Mouse (Mus musculus) kidney, embryonic 16.5 days (tissue): ENCODE results near the gene Cpne9. TPM values are rescaled to one million over a fixed set of nuclear protein-coding genes. Genes with fewer than 3 reads are reported as not detected.

Source experiments
- ATAC-seq: fragments of 200-750 bp; cut with Nextera tagmentation; 2 replicates; pipeline ENCODE4 v1.8.0; 2017; ENCODE audit warnings: moderate TSS enrichment; ENCODE audit not compliant: low FRiP score, low TSS enrichment
- H3K27ac ChIP-seq: fragments of 300-500 bp; sonication (generic); 2 replicates; pipeline ENCODE4 v1.5.1; 2014; ENCODE audit warnings: low read length
- H3K27me3 ChIP-seq: fragments of 300-500 bp; sonication (generic); 2 replicates; pipeline ENCODE4 v1.6.1; 2014; ENCODE audit warnings: low read length, control low read depth, mixed read lengths; ENCODE audit not compliant: insufficient read depth
- H3K36me3 ChIP-seq: fragments of 300-500 bp; sonication (generic); 2 replicates; pipeline ENCODE4 v1.6.1; 2014; ENCODE audit warnings: low read length, control low read depth, mixed read lengths; ENCODE audit not compliant: insufficient read depth
- H3K4me1 ChIP-seq: fragments of 300-500 bp; sonication (generic); 2 replicates; pipeline ENCODE4 v1.6.1; 2014; ENCODE audit warnings: low read length, control low read depth, mixed read lengths; ENCODE audit not compliant: insufficient read depth
- H3K4me2 ChIP-seq: fragments of 300-500 bp; sonication (generic); replicated peaks from 2 replicates; pipeline ENCODE4 v1.6.1; 2014; ENCODE audit warnings: low read depth, low read length
- H3K4me3 ChIP-seq: fragments of 300-500 bp; sonication (generic); 2 replicates; pipeline ENCODE4 v1.5.1; 2014; ENCODE audit warnings: mild to moderate bottlenecking, low read length
- H3K9ac ChIP-seq: fragments of 300-500 bp; sonication (generic); replicated peaks from 2 replicates; pipeline ENCODE4 v1.6.1; 2014; ENCODE audit warnings: low read length
- H3K9me3 ChIP-seq: fragments of 300-500 bp; sonication (generic); 2 replicates; pipeline ENCODE4 v1.6.1; 2016; ENCODE audit warnings: low read length, control low read depth
- WGBS: fragments of 180-500 bp; shearing (Covaris S2); extraction: QIAGEN DNeasy Blood & Tissue Kit; methylation state at CpG from one replicate; pipeline ENCODE4 v1.1.7; 2014; 5-methylcytosine and 5-hydroxymethylcytosine counted together
- polyA plus RNA-seq: library from polyadenylated mRNA; unstranded; fragments of >200 nt; fragmentation: Nextera tagmentation; extraction: Ambion mirVana; gene quantifications from 2 replicates; pipeline ENCODE4 v1.2.1, GENCODE M21; 2015

Cpne9 gene
- polyA plus RNA-seq, 1 experiment from 2014 or later, result not detected

DNA sequence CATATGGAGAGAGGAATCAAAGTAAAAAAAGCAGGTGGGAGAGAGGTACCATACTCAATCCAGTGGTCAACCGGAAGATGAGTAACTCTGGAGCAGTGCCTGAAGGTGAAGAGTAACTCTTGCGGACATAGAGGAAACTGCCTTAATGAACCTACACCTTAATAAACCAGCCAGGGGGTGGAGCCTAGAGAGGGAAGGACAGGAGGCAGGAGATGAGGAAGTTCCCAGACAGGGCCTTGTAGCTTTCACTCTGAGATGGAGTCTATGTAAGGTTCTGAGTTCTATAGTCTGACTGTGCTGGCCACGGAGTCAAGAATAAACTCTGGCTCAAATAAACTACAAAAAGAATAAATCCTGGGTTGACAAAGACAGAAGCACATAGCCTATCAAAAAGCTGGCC is 2.8 kb downstream of the Cpne9 start:
- 87% methylated on average over 3 of the region's 3 CpGs for WGBS
- no peak overlapping the region for H3K4me3 ChIP-seq
- H3K27ac ChIP-seq, result no peak overlapping the region
- H3K27me3 ChIP-seq, result peaks cover 36% of the 10 kb centered on the region
- H3K9ac ChIP-seq, result no peak overlapping the region
- H3K4me2 ChIP-seq, result no peak overlapping the region
- no peaks in the 10 kb centered on the region for H3K9me3 ChIP-seq
- no peaks in the 10 kb centered on the region for H3K36me3 ChIP-seq
- H3K4me1 ChIP-seq, result peaks cover 6% of the 10 kb centered on the region
- no peak for ATAC-seq

DNA sequence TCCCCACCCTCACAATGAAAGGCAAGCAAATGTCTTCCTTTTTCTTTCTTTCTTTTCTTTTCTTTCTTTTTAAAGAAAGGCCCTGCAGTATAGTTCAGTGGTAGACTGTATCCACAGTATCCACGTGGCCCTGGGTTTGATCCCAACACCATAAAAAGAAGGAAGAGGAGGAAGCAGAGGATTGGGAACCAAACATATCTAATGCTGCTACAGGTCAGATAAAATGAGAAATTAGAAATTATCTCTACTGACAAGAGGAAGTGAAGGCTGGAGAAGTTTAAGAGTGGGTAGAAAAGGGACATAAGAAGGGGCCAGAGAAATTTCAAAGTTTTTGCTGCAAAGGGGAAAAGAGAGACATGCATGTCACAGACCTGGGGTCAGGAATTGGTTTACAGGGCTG is 4.2 kb downstream of the Cpne9 start:
- ATAC-seq, result no peak

DNA sequence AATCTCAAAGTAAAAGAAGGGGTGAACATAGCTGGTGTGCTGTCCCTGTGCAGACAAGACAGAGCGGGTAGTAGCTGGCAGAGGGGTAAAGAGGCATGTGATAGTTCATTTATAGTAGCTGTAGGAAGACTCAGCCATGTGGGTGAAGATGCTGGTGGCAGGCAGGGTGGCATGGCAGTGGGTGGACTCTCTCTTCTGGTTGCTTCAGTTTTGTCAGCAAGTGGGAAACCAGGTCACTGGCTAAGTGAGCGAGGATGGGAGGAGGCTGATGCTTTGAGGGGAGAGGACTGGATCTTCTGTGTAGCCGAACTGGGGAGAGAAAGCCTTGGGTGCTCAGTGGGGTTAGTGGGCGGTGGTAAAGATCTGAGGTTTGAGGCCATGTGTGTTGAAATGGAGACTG is 5.1 kb downstream of the Cpne9 start:
- H3K4me2 ChIP-seq, result no peak overlapping the region
- ATAC-seq, result no peak
- H3K27me3 ChIP-seq, result peaks cover 31% of the 10 kb centered on the region
- no peak overlapping the region for H3K27ac ChIP-seq
- no peaks in the 10 kb centered on the region for H3K9me3 ChIP-seq
- H3K4me3 ChIP-seq, result no peak overlapping the region
- H3K9ac ChIP-seq, result no peak overlapping the region
- H3K4me1 ChIP-seq, result peaks cover 4% of the 10 kb centered on the region
- 63% methylated on average over 4 of the region's 4 CpGs for WGBS
- no peaks in the 10 kb centered on the region for H3K36me3 ChIP-seq

More for the DNA sequence above, 4.2 kb downstream of the Cpne9 start:
- Histone ChIP-seq H3K9ac (no peak overlapping the region), H3K4me3 (no peak overlapping the region), H3K36me3 (no peaks in the 10 kb centered on the region), H3K27me3 (peaks cover 36% of the 10 kb centered on the region), H3K27ac (no peak overlapping the region), H3K4me2 (no peak overlapping the region), H3K9me3 (no peaks in the 10 kb centered on the region), H3K4me1 (peaks cover 6% of the 10 kb centered on the region)
- 48% methylated on average over 1 of the region's 1 CpGs for whole genome bisulfite sequencing

DNA sequence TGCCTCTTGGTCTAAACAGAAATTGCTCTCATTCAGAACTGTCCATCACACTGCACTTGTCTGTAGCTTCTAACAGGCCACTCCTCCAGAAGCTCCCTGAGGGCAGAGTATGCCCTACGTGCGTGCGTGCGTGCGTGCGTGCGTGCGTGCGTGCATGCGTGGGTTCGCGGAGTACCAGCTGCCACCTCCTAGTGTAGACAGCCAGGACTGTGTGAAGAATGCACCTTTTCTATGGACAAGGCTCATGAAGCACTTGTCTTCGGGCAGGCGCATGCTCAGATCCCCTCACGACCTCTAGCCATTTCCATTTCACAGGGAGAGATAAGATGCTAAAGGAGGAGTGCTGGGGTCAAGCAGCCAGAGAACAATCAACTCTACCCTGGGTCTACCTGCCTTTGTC is 7.2 kb downstream of the Cpne9 start:
- Histone ChIP-seq H3K4me1 (no peaks in the 10 kb centered on the region), H3K9me3 (no peaks in the 10 kb centered on the region), H3K9ac (no peak overlapping the region), H3K27ac (no peak overlapping the region), H3K4me2 (no peak overlapping the region), H3K4me3 (no peak overlapping the region), H3K27me3 (peaks cover 9% of the 10 kb centered on the region), H3K36me3 (no peaks in the 10 kb centered on the region)
- no peak for ATAC-seq
- WGBS, result 82% methylated on average over 15 of the region's 15 CpGs

DNA sequence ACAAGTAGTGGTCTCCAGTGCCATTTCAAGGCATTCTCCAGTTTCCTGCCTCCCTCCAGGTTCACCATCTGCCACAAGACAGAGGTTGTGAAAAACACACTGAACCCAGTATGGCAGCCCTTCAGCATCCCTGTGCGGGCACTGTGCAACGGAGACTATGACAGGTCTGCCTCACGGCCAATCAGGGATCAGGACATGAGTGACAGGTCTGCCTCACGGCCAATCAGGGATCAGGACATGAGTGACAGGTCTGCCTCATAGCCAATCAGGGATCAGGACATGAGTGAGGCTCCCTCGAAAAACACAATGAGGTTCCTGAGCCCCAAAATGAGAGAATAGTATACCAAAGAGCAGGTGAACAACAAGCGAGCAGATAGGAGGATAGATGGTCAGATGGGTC is 8.2 kb downstream of the Cpne9 start:
- Histone ChIP-seq H3K4me1 (no peaks in the 10 kb centered on the region), H3K36me3 (no peaks in the 10 kb centered on the region), H3K9me3 (no peaks in the 10 kb centered on the region), H3K27ac (no peak overlapping the region), H3K9ac (no peak overlapping the region), H3K4me3 (no peak overlapping the region), H3K4me2 (no peak overlapping the region), H3K27me3 (no peaks in the 10 kb centered on the region)
- 70% methylated on average over 6 of the region's 6 CpGs for WGBS
- ATAC-seq, result no peak

DNA sequence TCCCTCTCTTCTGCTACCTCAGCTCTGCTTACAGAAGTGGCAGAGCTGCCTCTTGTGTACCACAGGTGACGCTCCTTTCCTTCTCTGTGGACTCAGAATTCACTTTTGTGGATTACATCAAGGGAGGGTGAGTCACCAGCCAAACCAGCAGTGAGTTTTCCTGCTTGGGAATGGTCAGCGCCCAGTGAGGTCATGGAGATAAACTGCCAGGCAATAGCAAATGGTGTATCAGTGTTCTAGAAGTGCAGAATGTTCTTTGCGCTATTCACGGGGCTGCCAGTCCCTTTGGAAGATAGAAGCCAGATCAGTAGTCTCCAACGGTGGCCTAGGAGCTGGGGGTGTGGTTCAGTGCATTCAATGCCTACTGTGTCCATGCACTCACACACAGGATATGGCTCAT is 10.8 kb downstream of the Cpne9 start:
- no peaks in the 10 kb centered on the region for H3K4me1 ChIP-seq

DNA sequence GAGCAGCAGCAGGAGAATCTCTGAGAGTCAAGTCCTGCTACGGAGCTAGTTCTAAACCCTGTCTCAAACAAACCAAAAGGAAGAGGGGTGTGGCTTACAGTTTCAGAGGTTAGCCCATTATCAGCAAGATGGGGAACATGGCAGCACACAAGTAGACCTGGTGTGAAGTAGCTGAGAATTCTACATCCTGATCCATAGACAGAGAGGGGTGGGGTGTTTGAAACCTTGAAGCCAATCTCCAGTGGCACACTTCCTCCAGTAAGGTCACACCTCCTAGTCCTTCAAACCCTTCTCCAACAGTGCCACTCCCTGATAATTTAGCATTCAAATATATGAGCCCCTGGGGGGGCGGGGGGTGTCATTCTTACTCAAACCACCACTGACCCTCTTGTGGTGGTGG is 13.9 kb downstream of the Cpne9 start:
- no peak overlapping the region for H3K27ac ChIP-seq
- no peak overlapping the region for H3K9ac ChIP-seq
- H3K9me3 ChIP-seq, result no peaks in the 10 kb centered on the region
- H3K4me1 ChIP-seq, result no peaks in the 10 kb centered on the region
- H3K4me3 ChIP-seq, result no peak overlapping the region
- no peak for ATAC-seq
- no peak overlapping the region for H3K4me2 ChIP-seq
- no peaks in the 10 kb centered on the region for H3K27me3 ChIP-seq
- WGBS, result 82% methylated on average over 2 of the region's 2 CpGs
- H3K36me3 ChIP-seq, result no peaks in the 10 kb centered on the region

More for the DNA sequence above, 10.8 kb downstream of the Cpne9 start:
- H3K9ac ChIP-seq, result no peak overlapping the region
- no peaks in the 10 kb centered on the region for H3K36me3 ChIP-seq
- no peak overlapping the region for H3K4me3 ChIP-seq
- H3K9me3 ChIP-seq, result no peaks in the 10 kb centered on the region
- no peaks in the 10 kb centered on the region for H3K27me3 ChIP-seq
- no peak overlapping the region for H3K27ac ChIP-seq
- ATAC-seq, result no peak
- 71% methylated on average over 5 of the region's 5 CpGs for WGBS
- no peak overlapping the region for H3K4me2 ChIP-seq

DNA sequence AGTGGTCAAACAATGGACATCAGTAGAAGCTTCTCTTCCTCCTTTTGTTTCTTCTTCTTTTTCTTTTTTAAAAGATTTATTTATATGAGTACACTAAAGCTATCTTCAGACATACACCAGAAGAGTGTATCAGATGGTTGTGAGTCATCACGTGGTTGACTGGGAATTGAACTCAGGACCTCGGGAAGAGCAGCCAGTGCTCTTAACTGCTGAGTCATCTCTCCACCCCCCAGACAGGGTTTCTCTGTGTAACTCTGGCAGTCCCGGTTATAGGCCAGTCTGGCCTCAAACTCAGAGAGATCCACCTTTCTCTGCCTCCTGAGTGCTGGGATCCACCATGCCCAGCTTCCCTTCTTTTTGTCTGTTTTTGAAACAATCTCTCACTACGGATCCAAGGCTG is 14.5 kb downstream of the Cpne9 start:
- Histone ChIP-seq H3K36me3 (no peaks in the 10 kb centered on the region), H3K4me1 (no peaks in the 10 kb centered on the region), H3K9me3 (no peaks in the 10 kb centered on the region), H3K4me3 (no peak overlapping the region), H3K4me2 (no peak overlapping the region), H3K27ac (no peak overlapping the region), H3K27me3 (no peaks in the 10 kb centered on the region), H3K9ac (no peak overlapping the region)
- ATAC-seq, result no peak
- 64% methylated on average over 4 of the region's 4 CpGs for WGBS

DNA sequence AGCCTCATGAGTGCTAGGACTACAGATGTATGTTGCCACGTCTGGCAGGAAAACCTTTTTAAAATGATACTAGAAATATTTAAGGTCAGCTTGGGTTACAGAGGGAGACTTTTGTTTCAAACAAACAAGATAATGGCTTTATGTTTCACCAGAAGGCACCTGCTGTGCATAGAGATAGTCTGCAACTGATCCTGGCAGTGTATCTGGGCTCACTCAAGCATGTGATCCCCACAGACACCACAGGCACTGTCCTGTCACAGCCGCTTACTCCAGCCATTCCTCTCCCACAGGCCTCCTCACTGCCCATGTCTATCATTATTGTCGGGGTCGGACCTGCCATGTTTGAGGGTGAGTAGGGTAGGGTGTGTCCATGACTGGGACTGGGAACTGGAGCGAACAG is 19.2 kb downstream of the Cpne9 start:
- no peak overlapping the region for H3K4me3 ChIP-seq
- no peaks in the 10 kb centered on the region for H3K27me3 ChIP-seq
- ATAC-seq, result no peak
- WGBS, result 70% methylated on average over 5 of the region's 5 CpGs
- H3K4me2 ChIP-seq, result no peak overlapping the region
- no peaks in the 10 kb centered on the region for H3K9me3 ChIP-seq
- H3K4me1 ChIP-seq, result peaks cover 7% of the 10 kb centered on the region; the same call in 1 of the 2 replicates
- no peaks in the 10 kb centered on the region for H3K36me3 ChIP-seq
- no peak overlapping the region for H3K27ac ChIP-seq
- no peak overlapping the region for H3K9ac ChIP-seq

DNA sequence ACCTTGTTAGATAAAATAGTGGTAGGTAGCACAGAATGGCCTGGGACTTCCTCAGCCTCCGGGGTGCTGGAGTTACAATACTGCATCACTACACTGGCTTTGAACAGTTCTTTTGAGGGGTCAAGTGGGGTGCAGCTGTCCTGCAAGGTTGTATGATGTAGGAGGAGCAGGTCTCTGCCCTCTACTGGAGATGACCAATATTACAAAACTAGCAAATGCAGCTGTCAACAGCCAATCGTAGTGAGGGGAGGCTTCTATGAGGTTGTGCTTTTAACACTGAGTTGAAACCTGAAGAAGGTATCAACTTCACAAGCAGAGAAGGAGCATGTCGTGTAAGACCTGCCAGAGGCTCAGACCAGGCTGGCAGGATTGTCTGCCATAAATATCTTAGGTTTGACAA is 20.2 kb downstream of the Cpne9 start:
- no peak for ATAC-seq
- Histone ChIP-seq H3K27ac (no peak overlapping the region), H3K9me3 (no peaks in the 10 kb centered on the region), H3K4me2 (no peak overlapping the region), H3K9ac (no peak overlapping the region), H3K27me3 (no peaks in the 10 kb centered on the region), H3K4me3 (no peak overlapping the region), H3K4me1 (peaks cover 7% of the 10 kb centered on the region; the same call in 1 of the 2 replicates), H3K36me3 (no peaks in the 10 kb centered on the region)
- 19% methylated on average over 3 of the region's 3 CpGs for WGBS
